Mouse (Mus musculus) left cerebral cortex, adult 9 months (tissue): Measurements from ENCODE around the gene Ddah2.

Experiments used
- DNase-seq, 2 experiments: peaks; one replicate each; pipeline ENCODE4 v3.0.0; 2022; ENCODE audit warnings: low spot score in 2 of 2

Gene Ddah2

DNA sequence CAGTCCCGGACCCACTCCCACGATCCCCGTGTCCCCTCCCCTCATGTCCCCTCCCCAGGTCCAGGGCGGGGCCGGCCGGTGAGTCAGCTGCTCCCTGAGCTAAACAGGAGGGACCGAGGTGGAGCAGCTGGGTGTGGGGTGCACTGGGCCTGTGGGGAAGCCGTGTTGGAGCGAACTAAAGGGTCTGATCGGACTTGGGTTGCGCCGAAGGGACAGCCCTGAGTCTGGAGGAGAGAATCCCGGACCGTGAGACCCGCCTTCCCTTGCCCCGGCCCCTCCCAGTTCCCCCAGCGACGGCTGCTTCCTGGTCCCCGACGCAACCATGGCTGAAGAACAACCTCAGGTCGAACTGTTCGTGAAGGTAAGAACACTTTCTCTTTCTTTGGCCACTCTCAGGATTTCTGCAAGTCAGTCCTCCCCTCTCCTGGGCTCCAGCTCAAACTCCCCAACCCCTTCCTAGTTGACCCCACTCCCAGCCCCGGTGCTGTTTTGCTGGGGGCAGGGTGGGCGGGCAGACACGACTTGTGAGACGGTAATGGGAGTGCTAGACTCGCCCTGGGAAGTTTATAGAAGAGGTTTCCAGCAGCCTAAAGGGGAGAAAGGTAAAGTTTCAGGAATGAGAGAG is 8.6 kb upstream of the Ddah2 start:
- no peak for DNase-seq

DNA sequence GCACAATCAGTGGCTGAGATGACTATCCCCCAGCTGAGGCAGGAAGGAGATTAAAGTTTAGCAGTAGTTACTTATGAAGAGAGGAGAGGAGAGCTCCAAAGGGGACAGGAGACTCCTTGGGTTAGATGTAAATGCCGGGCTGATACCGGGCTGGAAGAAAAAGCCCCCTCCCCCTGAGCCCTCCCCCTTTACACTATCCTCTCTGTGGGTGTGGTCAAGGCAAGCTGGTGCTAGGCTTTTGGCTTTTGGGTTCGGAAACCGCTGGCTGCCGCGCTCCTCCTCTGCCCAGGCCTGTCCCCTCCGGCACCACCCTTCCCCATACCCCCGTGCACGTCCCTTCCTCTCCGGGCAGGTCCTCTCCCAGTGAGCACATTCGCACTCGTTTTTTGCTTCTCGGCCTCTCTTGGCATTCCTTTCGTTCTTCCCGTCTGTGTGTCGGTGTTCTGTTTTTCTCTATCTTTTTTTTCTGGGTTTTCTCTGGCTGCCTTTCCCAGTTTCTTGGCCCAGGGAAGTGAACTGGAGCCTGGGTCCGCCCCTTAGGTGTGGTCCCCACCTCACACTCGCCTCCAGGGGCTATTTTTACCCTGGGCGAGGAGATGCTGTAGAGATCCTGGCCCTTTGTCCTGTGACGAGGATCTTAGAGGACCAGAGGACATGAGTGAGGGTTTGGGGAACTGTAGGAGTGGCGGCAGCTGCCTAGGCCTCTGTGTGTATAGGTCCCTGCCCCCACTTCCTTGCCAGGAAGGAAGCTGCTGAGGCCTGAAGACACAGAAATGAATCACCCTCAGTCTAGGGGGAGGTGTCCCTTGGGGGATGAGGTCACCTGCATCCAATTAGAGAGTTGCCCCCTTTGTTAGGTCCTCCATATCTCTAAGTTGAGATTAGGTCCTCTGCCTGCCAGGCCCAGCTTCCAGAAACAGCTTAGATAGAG is 7.4 kb upstream of the Ddah2 start:
- no peak for DNase-seq

DNA sequence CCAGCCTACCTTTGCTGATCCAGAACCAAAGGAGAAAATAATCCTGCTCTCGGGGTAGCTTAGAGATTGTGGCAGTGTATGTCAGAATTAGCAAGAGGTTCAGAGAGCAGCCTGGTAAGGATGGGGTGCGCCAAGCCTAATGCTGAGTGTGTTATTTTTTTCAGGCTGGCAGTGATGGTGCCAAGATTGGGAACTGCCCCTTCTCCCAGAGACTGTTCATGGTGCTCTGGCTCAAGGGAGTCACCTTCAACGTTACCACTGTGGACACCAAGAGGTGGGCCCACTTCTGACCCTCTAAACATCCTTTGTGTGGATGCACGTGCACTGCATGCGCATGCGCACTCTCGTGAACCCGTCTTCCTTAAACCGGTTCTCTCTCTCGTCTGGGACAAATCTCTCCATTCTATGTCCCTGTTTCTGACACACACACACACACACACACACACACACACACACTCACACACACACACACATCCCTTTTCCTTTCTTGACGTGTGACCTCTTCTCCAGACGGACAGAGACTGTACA is 6.5 kb upstream of the Ddah2 start:
- DNase-seq: no peak

DNA sequence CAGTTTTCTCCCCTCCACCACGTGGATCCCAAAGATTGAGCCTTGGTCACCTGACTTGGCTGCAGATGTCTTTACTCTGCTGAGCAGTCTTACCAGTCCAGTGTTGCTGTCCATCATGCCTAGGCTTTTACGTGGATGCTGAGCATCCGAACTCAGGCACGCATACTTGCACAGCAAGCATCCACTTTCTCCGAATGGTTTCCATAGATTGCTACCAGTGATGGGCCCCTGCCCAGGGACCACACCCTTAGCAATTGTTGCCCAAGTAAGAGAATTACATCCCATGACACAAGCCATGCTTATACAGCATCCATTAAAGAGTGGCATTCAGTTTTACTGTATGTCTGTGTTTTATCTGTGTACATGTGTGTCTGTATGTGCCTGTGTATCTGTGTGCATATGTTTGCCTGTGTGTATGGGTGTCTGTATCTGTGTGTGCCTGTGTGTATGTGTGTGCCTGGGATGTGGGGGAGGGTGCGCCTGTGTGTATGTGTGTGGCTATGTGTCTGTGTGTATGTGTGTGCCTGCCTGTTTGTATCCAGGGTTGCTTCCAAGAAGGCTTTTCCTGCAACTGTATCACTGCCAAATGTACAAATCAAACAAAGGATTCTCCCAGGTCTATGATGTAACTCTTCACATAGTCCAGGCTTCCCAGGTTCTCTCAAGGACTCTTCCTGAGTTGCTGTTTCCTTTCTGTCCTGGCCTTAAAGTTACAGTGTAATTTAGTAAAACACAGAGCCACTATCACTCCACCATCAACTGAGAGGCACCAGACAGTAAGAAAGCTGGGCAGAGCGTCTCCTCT is 2.9 kb upstream of the Ddah2 start:
- no peak for DNase-seq

DNA sequence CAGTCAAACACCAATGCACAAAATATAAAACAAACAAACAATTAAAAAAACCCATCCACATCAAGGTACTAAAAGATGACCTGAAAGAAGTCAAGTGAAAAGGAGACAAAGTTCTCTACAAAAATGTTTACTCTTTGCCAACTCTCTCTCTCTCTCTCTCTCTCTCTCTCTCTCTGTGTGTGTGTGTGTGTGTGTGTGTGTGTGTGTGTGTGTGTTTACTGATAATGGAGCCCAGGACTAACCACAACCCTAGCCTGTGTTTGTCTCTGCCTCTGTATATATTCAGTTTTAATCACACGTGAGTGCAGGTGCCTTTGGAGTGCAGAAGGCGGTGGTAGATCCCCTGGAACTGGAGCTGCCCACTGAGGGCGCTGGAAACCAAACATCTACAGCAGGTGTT is 1.7 kb upstream of the Ddah2 start:
- no peak for DNase-seq

DNA sequence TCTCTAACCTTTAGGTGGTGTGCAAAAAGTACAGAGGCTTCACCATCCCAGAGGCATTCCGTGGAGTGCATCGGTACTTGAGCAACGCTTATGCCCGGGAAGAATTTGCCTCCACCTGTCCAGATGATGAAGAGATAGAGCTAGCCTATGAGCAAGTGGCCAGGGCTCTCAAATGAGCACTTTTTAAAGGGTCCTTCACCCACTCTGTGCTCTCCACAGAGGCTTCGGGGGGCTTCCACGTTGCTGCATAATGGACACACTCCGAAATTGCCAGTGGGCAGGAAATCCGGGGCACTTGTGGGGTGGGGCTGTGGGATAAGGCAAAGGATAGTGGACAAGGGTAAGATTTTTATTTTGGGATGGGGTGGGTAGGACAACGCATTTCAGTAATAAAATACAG is 519 bp upstream of the Ddah2 start:
- DNase-seq: no peak

DNA sequence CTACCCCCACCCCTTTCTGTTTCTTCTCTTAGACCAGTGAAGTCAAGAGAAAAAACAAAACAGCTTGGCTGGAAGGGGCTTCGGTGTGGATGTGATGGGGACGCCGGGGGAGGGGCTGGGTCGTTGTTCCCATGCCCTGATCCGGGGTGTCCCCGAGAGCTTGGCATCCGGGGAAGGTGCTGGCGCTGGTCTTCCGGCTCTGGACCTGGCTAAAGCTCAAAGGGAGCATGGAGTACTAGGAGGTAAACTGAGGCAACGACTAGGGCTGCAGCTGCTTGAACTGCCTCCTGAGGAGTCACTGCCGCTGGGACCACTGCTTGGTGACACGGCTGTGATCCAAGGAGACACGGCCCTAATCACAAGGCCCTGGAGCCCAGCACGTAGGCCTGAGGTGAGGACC is 1.2 kb downstream of the Ddah2 start:
- DNase-seq: no peak

DNA sequence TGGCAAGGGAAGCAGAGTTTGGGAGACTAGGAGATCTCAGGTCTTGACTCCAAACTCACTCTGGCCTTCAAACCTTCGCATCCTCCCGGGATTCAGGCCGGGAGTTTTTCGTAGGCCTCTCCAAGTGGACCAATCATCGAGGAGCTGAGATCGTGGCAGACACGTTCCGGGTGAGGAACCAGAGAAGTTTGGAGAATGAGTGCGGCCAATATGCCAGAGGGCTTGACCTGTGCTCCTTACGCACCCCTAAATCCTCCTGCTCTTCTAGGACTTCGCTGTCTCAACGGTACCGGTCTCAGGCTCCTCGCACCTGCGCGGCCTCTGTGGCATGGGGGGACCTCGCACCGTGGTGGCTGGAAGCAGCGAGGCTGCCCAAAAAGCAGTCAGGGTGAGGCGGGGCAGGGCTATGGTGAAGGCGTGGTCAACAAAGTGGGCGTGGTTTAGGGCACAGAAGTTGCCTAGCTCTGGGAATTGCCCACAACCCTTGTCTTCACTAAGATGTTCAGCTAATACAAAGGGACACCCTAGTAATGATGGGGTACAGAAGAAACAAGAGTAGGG is 2.0 kb downstream of the Ddah2 start:
- DNase-seq: no peak

DNA sequence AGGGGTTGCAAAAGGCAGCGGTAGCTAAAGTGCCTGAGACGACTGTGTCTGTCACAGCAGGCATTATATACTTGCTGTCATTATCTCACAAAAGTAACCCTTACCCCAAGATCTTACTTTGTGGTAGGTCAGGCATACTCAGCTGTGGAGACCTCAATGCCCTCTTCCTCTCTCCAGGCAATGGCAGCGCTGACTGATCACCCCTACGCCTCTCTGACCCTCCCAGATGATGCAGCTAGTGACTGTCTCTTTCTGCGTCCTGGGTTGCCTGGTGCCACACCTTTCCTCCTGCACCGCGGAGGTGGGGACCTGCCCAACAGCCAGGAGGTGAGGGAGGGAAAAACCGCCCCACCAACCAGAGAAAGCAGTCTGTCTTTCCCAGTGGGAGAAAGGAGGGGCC is 2.5 kb downstream of the Ddah2 start:
- no peak for DNase-seq

DNA sequence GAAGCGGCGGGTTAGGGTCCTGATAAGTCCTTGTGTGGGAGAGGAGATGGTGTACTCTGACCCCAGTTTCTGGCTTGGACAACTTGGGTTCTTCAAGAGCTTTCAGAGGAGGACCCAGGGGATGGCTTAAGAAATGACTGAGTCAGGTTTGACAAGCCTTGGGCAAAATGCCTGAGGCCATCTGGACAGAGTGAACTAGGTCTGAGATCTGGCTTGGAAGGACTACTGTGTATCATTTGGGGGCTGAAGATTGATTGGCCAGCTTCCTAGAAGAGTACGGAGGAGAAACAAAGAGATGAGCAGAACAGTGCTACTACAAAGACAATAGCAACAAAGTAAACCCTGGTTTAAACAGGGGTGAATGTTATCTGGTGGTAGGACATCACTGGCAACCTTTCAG is 4.6 kb downstream of the Ddah2 start:
- no peak for DNase-seq

DNA sequence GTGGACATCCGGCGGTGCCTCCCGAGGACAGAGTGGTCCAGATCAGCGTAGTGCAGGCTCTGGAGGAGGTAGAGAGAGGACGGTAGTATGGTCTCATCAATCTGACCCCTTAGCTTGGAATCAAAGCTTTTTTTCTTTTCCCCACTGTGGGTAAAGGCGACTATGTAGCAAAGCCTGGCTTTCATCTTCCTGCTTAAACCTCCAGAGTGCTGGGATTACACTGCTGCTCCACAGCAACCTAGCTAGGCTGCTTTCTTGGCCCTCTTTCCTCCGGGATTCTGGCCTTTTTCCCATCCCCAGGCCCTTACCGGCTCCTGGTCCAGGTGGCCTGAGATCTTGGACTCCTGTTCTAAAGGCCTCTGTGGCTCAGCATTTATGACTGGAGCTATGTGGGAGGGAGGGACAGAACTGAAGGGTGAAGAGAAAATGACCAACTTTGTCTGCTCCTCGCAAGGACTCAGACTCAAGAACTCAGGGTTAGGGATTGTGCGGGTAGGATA is 5.6 kb downstream of the Ddah2 start:
- no peak for DNase-seq

DNA sequence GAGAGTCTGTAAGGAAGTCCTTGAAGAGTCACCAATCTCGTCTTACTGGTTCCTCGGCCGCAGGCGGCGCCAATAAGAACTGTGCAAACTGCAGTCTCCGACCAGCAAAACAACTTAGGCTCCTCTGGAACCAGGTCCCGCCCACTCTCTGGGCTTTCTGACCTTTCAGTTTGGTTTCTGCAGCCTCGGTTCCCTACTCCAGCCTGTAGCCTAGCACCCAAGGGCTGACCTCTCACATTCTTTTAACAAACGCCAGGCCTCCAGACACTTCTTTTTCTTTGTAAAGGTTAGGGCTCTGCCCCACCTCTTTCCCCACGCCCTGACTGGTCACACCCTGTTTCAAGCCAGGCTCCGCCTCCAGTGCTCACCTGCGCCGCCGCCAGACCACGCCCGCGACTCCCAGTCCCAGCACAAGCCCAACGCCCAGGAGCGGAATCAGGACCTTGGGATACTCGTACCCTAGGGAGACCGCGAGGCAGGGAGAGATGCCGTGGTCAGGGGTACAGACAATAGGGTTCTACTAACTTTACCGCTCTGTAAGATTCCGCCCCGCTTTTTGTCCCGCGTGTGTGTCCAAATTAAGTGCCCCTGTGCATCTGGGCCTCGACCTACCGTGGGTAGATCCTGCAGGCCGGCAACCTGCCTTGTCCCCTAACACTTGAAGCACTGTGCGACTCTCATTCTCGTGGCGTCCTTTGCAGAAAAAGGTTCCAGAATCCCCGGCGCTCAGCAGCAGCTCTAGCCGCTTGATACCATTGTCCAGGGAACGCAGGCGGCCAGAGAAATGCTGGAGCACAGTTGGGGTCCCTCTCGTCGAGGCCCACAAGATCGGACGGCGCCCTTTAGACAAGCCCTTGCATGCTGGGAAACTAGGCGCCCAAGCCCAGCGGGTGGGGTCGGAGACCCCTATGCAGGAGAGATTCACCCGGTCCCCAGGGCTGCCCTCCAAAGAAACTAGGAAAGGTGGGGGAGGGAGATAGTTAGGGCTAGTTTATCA is 6.4 kb downstream of the Ddah2 start, which contains the start of gene Ly6g6c:
Gene Ly6g6c, plus strand, starts transcription at position 438 of the 997 bp plus-strand sequence.
- DNase-seq: no peak

DNA sequence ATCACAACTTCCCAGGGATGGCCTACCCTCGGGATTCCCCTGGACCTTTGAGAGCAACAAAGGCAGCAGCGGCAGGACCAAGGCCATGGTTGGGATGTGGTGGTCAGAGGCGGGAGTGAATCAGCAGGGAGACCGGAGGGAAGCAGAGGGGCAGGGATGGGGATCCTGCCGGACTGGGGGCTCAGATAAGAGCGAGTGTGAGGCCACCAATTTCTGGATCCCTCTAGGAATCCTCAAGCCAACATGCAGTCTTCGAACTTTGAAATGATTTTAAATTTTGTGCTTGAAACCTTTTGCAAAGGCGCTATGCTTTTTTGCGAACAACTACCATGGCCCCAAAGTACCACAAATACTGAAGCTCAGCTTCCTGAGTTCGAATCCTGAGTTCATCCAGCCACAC is 7.2 kb downstream of the Ddah2 start, which contains the start of gene Mpig6b:
Gene Mpig6b, minus strand, starts transcription at position 101 of the 400 bp plus-strand sequence.
- DNase-seq: no peak

DNA sequence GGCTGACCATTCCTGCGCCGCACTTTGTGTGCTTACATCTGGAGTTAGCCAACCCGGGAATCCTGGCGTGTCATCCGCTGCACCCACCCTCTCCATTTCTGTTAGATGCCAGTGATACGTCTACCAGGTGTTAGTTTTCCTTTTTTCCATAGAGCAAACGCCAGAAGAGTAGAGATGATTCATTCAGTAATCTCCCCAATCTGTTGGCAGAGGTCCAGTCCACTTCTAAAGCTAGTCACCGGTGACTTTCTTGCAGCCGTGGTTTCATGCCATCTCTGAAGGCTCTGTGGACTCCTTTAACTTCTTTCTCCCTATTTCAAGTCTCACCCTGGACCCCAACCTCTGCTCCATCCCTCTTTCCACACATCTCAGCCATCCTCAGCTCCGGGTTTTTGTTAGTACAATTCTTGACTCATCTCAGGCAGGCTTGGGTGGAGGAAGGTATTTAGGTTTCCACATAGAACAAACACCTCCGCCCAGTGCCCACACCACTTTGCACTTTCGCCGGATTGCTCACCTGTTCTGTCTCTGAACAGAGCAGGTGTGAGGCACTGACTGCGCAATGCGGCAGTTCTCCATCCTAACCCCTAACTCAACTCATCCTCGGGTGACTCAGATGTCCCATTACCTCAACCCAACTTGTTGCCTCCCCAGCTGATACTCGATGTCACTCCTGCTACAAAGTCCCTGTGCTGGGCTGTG is 9.5 kb downstream of the Ddah2 start:
- DNase-seq: no peak

DNA sequence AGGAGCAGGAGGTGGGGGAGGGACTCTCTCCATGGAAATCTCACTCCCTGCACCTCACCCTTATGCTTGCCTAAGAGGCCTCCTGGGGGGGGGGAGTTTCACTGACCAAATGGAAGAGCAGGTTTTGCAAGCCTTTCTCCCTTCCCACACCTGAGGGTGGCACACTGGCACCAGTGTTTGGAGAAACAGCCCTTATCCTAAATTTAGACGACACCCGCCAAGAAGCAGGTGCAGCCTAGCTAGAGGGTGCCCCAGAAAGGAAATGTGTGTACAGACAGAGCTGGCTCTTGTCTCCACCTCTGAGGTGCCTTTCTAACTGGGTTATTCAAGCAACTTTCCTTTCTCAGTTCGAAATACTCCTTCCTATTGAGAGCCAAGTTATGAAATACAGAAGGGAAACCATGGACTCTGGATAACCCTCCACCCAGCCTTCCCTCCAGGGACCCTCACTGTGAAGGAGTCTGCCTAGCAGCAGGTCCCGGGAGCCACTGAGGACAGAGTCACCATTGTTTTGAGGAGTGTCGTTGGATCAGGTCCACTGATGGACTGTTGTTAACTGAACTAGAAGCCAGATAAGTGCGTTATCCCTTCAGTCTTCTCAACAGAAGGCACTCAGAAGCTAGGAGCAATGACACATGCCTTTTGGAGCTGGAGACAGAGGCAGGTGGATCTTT is 11.9 kb downstream of the Ddah2 start:
- no peak for DNase-seq

DNA sequence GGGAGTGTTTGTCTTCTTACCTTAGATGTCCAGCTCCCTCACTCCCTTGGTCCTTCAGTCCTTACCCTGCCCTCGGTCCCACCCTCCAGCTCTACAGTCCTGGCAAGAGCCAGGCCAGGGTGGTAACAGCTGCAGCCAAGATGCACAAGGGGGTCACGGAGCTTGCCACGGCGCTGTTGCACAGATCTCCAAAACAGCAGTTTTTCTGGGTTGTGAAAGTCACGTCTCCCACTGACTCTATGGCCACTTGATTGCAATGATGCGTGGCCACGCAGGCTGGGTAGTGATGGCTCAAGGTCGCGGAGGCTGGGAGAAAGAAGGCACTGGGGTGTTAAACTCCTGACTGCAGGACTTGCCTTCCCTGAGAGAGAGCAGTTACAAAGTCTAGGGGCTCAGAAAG is 12.6 kb downstream of the Ddah2 start:
- no peak for DNase-seq

DNA sequence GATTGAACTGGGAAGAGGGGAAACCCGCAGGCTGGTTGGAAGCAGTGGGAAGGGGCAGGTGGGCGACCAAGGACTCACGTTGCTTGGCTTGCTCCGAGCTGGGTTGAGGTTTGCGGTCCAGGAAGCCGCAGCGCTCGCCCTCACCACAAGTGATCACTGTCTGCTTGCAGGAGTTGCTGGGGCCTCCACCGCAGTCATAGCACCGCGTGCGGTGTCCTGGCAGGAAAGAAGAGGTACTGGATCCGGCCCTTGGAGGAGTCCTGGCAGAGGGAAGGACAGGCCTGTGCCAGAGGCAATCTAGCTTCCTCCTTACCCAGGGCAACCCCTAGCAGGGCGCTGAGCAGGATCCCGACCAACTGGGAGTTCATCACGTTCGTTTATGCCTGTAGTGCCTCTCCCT is 15.3 kb downstream of the Ddah2 start:
- DNase-seq: no peak

DNA sequence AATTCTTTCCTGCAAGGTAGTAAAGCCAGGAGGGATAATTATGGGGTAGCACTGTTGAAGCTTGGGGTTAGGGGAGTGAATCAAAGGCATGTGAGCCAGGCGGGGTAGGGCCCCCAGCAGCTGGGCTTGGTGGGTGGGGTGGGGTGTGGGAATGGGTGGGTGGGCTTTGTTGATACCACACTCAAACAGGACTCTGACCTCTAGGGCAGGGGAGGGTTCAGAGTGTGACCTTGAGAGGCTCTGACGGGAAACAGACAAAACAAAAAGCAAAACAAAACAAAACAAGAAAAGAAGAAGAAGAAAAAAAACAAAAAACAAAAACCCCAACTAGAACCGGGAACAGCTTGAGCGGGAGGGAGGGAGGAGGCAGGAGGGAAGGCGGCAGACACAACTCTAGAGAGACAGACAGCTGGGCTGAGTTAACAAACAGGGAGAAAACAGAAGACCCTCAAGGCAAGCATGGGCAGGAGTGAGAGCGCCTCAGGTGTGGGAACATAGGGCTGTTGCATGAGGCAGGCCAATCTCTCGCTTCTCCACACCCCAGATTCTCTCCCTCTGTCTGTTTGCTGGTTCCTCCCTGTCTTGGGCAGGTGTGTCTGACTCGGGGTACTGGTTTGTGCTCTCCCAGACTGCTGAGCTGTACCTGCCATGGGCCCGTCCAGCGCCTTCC is 17.8 kb downstream of the Ddah2 start, which contains the start of gene Ly6g6e:
Gene Ly6g6e, plus strand, starts transcription at position 396 of the 670 bp plus-strand sequence.
- DNase-seq: no peak
